Mouse (Mus musculus) heart, embryonic 13.5 days (tissue): ENCODE measurements around the gene Ccdc15. TPM values are rescaled to one million over a fixed set of nuclear protein-coding genes. Genes with fewer than 3 reads are reported as not detected.

Experiments used
- ATAC-seq: fragments of 200-750 bp; cut with Nextera tagmentation; 2 replicates; pipeline ENCODE4 v1.8.0; 2017; ENCODE audit warnings: moderate TSS enrichment; ENCODE audit not compliant: insufficient number of reproducible peaks, low FRiP score, low TSS enrichment; ENCODE audit errors: extremely low read depth
- H3K27ac ChIP-seq: fragments of 300-500 bp; sonication (generic); replicated peaks from 2 replicates; pipeline ENCODE4 v1.5.1; 2015; ENCODE audit warnings: moderate library complexity, mild to moderate bottlenecking, inconsistent platforms
- H3K27me3 ChIP-seq: fragments of 300-500 bp; sonication (generic); replicated peaks from 2 replicates; pipeline ENCODE4 v1.6.1; 2015; ENCODE audit warnings: mild to moderate bottlenecking, inconsistent platforms
- H3K36me3 ChIP-seq: fragments of 300-500 bp; sonication (generic); 2 replicates; pipeline ENCODE4 v1.6.1; 2015; ENCODE audit warnings: mild to moderate bottlenecking, inconsistent platforms
- H3K4me1 ChIP-seq: fragments of 300-500 bp; sonication (generic); 2 replicates; pipeline ENCODE4 v1.6.1; 2015; ENCODE audit warnings: inconsistent platforms
- H3K4me2 ChIP-seq: fragments of 300-500 bp; sonication (generic); 2 replicates; pipeline ENCODE4 v1.6.1; 2015; ENCODE audit warnings: inconsistent platforms, mild to moderate bottlenecking, moderate library complexity
- H3K4me3 ChIP-seq: fragments of 300-500 bp; sonication (generic); 2 replicates; pipeline ENCODE4 v1.5.1; 2015; ENCODE audit warnings: moderate library complexity, mild to moderate bottlenecking, inconsistent platforms
- H3K9ac ChIP-seq: fragments of 300-500 bp; sonication (generic); 2 replicates; pipeline ENCODE4 v1.6.1; 2015; ENCODE audit warnings: inconsistent platforms, mild to moderate bottlenecking, moderate library complexity
- H3K9me3 ChIP-seq: fragments of 300-500 bp; sonication (generic); 2 replicates; pipeline ENCODE4 v1.6.1; 2016; ENCODE audit warnings: inconsistent platforms
- WGBS: fragments of 180-500 bp; shearing (Covaris S2); methylation state at CpG from one replicate; pipeline ENCODE4 v1.1.7; 2015; ENCODE audit warnings: mixed read lengths; 5-methylcytosine and 5-hydroxymethylcytosine counted together
- polyA plus RNA-seq: library from polyadenylated mRNA; unstranded; fragments of >200 nt; fragmentation: Nextera tagmentation; extraction: Ambion mirVana; gene quantifications from 2 replicates; pipeline ENCODE4 v1.2.1, GENCODE M21; 2015

The Ccdc15 gene
- polyA plus RNA-seq, 1 experiment from 2014 or later = 3.6 TPM

GRCm38 (mm10) chr9:37367301-37368080 is 19.3 kb upstream of the Ccdc15 start, which contains the start of gene Hepacam:
Gene Hepacam (plus strand): TSS chr9:37367351.
- H3K4me2 ChIP-seq = no peak within 1 kb of the TSS
- no peaks in the 10 kb centered on the region for H3K4me1 ChIP-seq
- no peak within 1 kb of the TSS for H3K9ac ChIP-seq
- H3K27me3 ChIP-seq = no peaks in the 10 kb centered on the region
- H3K4me3 ChIP-seq = no peak within 1 kb of the TSS
- WGBS = 79% methylated on average over 17 of the region's 17 CpGs
- no peaks in the 10 kb centered on the region for H3K36me3 ChIP-seq
- no peaks in the 10 kb centered on the region for H3K9me3 ChIP-seq
- no peak within 1 kb of the TSS for H3K27ac ChIP-seq
- ATAC-seq = no peak

- H3K27me3 ChIP-seq = no peaks in the 10 kb centered on the region
- 50% methylated on average over 5 of the region's 5 CpGs for WGBS
- no peak overlapping the region for H3K4me3 ChIP-seq
- H3K4me2 ChIP-seq = no peak overlapping the region
- ATAC-seq = no peak
- no peak overlapping the region for H3K27ac ChIP-seq
- no peaks in the 10 kb centered on the region for H3K36me3 ChIP-seq
- no peaks in the 10 kb centered on the region for H3K9me3 ChIP-seq
- H3K4me1 ChIP-seq = no peaks in the 10 kb centered on the region
- H3K9ac ChIP-seq = no peak overlapping the region
These were observed 17.5 kb upstream of the Ccdc15 start for GRCm38 (mm10) chr9:37365706-37366105.

- H3K9ac ChIP-seq = no peak overlapping the region
- no peak overlapping the region for H3K27ac ChIP-seq
- no peaks in the 10 kb centered on the region for H3K9me3 ChIP-seq
- H3K36me3 ChIP-seq = no peaks in the 10 kb centered on the region
- peaks cover 6% of the 10 kb centered on the region for H3K4me1 ChIP-seq
- 69% methylated on average over 3 of the region's 3 CpGs for WGBS
- H3K4me2 ChIP-seq = no peak overlapping the region
- no peak for ATAC-seq
- no peaks in the 10 kb centered on the region for H3K27me3 ChIP-seq
- H3K4me3 ChIP-seq = no peak overlapping the region
These were observed 16.2 kb upstream of the Ccdc15 start for GRCm38 (mm10) chr9:37364392-37364791.

GRCm38 (mm10) chr9:37363551-37363950 is 15.3 kb upstream of the Ccdc15 start:
- H3K4me1 ChIP-seq = peaks cover 9% of the 10 kb centered on the region
- no peaks in the 10 kb centered on the region for H3K27me3 ChIP-seq
- ATAC-seq = no peak
- H3K27ac ChIP-seq = no peak overlapping the region
- H3K9ac ChIP-seq = no peak overlapping the region
- WGBS = 59% methylated on average over 3 of the region's 3 CpGs
- H3K4me2 ChIP-seq = no peak overlapping the region
- no peaks in the 10 kb centered on the region for H3K36me3 ChIP-seq
- no peaks in the 10 kb centered on the region for H3K9me3 ChIP-seq
- no peak overlapping the region for H3K4me3 ChIP-seq

- H3K36me3 ChIP-seq = no peaks in the 10 kb centered on the region
- H3K9me3 ChIP-seq = no peaks in the 10 kb centered on the region
- no peaks in the 10 kb centered on the region for H3K27me3 ChIP-seq
- H3K9ac ChIP-seq = no peak overlapping the region
- H3K27ac ChIP-seq = no peak overlapping the region
- no peak for ATAC-seq
- no peak overlapping the region for H3K4me3 ChIP-seq
- peaks cover 9% of the 10 kb centered on the region for H3K4me1 ChIP-seq
- no peak overlapping the region for H3K4me2 ChIP-seq
- 55% methylated on average over 1 of the region's 1 CpGs for WGBS
These were observed 14.6 kb upstream of the Ccdc15 start for GRCm38 (mm10) chr9:37362881-37363280.

- Histone ChIP-seq H3K9me3 (no peaks in the 10 kb centered on the region), H3K4me1 (peaks cover 9% of the 10 kb centered on the region), H3K4me2 (no peak overlapping the region), H3K36me3 (no peaks in the 10 kb centered on the region), H3K27me3 (no peaks in the 10 kb centered on the region), H3K4me3 (no peak overlapping the region), H3K9ac (no peak overlapping the region), H3K27ac (no peak overlapping the region)
- ATAC-seq = no peak
These were observed 13.9 kb upstream of the Ccdc15 start for GRCm38 (mm10) chr9:37362084-37362483.

- H3K4me3 ChIP-seq = no peak overlapping the region
- H3K27ac ChIP-seq = peak overlapping the region; percentile 42
- no peak for ATAC-seq
- H3K9ac ChIP-seq = peak overlapping the region; percentile 42
- no peaks in the 10 kb centered on the region for H3K27me3 ChIP-seq
- no peak overlapping the region for H3K4me2 ChIP-seq
- H3K36me3 ChIP-seq = no peaks in the 10 kb centered on the region
- H3K9me3 ChIP-seq = no peaks in the 10 kb centered on the region
- peaks cover 9% of the 10 kb centered on the region for H3K4me1 ChIP-seq
- 53% methylated on average over 6 of the region's 6 CpGs for WGBS
These were observed 11.3 kb upstream of the Ccdc15 start for GRCm38 (mm10) chr9:37359331-37360220.

GRCm38 (mm10) chr9:37358713-37359330 is 10.6 kb upstream of the Ccdc15 start:
- Histone ChIP-seq H3K4me1 (peaks cover 9% of the 10 kb centered on the region), H3K9ac (no peak overlapping the region), H3K4me2 (no peak overlapping the region), H3K4me3 (no peak overlapping the region), H3K36me3 (no peaks in the 10 kb centered on the region), H3K27ac (0 out of 2 replicates have a peak overlapping the region, but pooled peaks have one; percentile 42), H3K9me3 (no peaks in the 10 kb centered on the region), H3K27me3 (no peaks in the 10 kb centered on the region)
- no peak for ATAC-seq
- WGBS = 84% methylated on average over 7 of the region's 7 CpGs

GRCm38 (mm10) chr9:37354485-37354884 is 6.3 kb upstream of the Ccdc15 start:
- H3K27ac ChIP-seq = no peak overlapping the region
- ATAC-seq = no peak
- 49% methylated on average over 1 of the region's 1 CpGs for WGBS

GRCm38 (mm10) chr9:37351266-37351665 is 3.0 kb upstream of the Ccdc15 start:
- Histone ChIP-seq H3K9ac (no peak overlapping the region), H3K27ac (no peak overlapping the region), H3K4me1 (peaks cover 14% of the 10 kb centered on the region), H3K4me2 (no peak overlapping the region), H3K9me3 (no peaks in the 10 kb centered on the region), H3K4me3 (no peak overlapping the region), H3K27me3 (no peaks in the 10 kb centered on the region), H3K36me3 (no peaks in the 10 kb centered on the region)
- 56% methylated on average over 2 of the region's 2 CpGs for WGBS
- no peak for ATAC-seq

More at GRCm38 (mm10) chr9:37354485-37354884, 6.3 kb upstream of the Ccdc15 start:
- no peaks in the 10 kb centered on the region for H3K36me3 ChIP-seq
- H3K9ac ChIP-seq = no peak overlapping the region
- no peaks in the 10 kb centered on the region for H3K27me3 ChIP-seq
- no peaks in the 10 kb centered on the region for H3K9me3 ChIP-seq
- peaks cover 4% of the 10 kb centered on the region for H3K4me1 ChIP-seq
- no peak overlapping the region for H3K4me2 ChIP-seq
- no peak overlapping the region for H3K4me3 ChIP-seq

GRCm38 (mm10) chr9:37349050-37349449 is 818 bp upstream of the Ccdc15 start:
- Histone ChIP-seq H3K4me2 (peak overlapping the region; percentile 93), H3K27me3 (no peaks in the 10 kb centered on the region), H3K9me3 (no peaks in the 10 kb centered on the region), H3K27ac (no peak overlapping the region), H3K4me1 (peaks cover 14% of the 10 kb centered on the region), H3K9ac (peak overlapping the region; percentile 93), H3K36me3 (no peaks in the 10 kb centered on the region), H3K4me3 (peak overlapping the region; percentile 88)
- WGBS = 94% methylated on average over 3 of the region's 3 CpGs
- no peak for ATAC-seq
